Mouse (Mus musculus) common myeloid progenitor, adult 5-6 weeks (primary cell): ENCODE measurements around the gene Srebf1. TPM values are rescaled to one million over a fixed set of nuclear protein-coding genes. Genes with fewer than 3 reads are reported as not detected.

Source experiments
- ATAC-seq: replicated peaks from 2 replicates; pipeline ENCODE4 v1.8.0; 2016; ENCODE audit warnings: low read depth, mild to moderate bottlenecking, moderate TSS enrichment, inconsistent platforms; ENCODE audit not compliant: poor library complexity, severe bottlenecking
- total RNA-seq: library from RNA; stranded (forward); fragments of 200-1000, 187-1606 nt; gene quantifications from 2 replicates; pipeline ENCODE4 v1.2.3, GENCODE M21; 2017

The Srebf1 gene
- total RNA-seq, 1 experiment from 2014 or later = 32.9 TPM

DNA sequence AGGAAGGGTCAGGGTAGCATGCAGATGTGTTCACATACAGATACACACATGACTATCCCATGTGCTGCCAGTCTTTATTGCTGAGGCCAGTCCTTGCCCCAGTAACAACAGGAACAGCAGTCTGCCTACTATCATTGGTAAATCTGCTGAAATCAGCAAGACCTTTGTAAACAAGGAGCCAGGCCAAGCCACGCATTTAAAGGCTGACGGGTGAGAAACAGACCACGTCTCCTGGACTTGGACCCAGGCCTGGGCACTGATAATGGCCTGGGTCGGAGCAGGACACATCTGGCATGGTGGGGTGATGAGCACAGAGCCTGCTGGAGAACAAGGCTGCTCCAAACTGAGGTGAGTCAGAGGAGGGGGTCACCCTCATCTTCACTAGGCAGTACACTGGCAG is 18.1 kb upstream of the Srebf1 start:
- ATAC-seq = no peak

- no peak for ATAC-seq
These were observed 13.0 kb upstream of the Srebf1 start for GRCm38 (mm10) chr11:60235351-60235750.

DNA sequence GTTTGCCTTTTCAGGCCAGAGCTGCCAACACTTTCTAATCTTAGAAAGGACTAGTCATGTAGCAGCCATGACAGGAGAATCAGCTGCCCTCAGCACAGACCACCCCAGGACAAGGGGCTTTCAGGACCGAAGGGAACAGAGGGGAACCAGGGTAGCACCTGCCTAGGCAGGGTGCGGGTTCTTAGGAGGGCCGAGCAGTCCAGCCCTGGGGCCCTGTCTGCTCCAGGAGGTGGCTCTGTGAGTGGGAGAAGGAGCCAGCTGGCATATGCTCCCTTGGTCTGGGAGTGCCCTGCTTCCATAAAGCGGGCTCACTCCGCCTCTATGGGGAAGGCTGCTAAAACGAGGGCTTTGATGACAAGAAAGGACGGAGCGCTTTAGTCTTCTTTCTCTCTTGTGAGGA is 10.9 kb upstream of the Srebf1 start:
- ATAC-seq = no peak

DNA sequence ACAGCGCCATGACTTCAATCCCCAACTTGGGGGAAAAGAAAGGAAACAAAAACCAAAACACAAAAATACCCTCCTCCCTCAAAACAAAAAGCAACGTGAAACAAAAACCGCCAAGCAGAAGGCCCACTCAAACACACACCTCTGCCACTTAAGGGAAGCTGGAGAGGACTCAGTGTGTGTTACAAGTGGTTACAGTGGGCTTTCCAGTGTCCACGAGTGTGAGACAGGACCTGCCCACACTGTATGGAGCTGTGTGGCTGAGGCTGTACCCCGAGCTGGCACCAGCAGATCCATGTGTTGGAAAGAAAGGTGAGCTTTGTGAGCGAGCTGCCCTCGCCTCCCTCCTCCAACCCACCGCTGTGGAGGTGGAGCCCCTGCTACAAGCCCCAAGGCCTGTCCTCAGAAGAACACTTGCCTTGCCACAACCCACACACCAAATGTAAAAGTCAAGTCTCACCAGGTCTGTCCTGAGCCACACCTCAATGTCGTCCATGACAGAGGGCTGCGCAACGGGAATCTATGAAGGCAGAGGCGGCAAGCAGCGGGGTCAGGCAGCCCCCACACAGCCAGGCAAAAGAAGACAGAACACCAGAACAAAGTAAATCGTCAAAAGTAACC is 10.2 kb upstream of the Srebf1 start:
- no peak for ATAC-seq

GRCm38 (mm10) chr11:60231951-60232350 is 9.6 kb upstream of the Srebf1 start:
- ATAC-seq = no peak

DNA sequence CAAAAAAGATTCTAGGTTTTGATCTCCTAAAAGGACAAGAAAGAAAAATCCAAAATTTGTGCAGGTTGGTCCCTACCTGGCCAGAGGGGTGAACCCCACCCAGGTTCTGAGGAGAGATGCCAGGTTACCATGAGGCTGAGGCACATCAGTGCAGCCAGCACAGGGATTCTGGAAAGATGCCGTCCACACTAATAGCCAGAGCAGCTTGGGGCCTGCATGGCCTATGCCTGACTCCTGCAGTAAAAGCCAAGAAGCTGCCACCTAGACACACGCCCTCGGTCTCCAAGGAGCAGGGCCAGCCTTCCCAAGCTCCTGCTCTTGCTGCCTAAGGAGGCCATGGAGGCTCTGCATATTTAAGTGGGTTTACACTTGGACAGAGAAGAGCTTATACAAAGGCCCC is 8.9 kb upstream of the Srebf1 start:
- no peak for ATAC-seq

DNA sequence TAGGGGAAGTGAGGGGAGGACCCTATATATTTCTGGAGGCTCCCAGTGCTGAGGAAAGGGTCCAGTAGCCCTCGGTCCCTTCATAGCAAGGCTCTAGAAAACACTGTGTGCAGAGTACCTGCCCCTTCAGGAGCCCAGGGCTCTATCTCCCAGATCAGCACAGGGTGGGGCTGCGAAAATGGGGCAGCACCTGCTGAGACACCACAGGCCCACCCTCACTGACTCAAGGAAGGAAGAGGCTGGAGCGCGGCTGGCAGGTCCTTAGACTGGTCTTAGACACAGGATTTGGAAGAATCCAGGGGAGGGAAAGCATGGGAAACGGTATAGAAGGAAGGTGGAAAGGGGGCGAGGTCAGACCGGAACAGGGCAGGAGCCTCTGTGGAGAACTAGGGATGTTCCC is 8.1 kb upstream of the Srebf1 start:
- ATAC-seq = no peak

GRCm38 (mm10) chr11:60229821-60230220 is 7.4 kb upstream of the Srebf1 start:
- ATAC-seq = no peak

DNA sequence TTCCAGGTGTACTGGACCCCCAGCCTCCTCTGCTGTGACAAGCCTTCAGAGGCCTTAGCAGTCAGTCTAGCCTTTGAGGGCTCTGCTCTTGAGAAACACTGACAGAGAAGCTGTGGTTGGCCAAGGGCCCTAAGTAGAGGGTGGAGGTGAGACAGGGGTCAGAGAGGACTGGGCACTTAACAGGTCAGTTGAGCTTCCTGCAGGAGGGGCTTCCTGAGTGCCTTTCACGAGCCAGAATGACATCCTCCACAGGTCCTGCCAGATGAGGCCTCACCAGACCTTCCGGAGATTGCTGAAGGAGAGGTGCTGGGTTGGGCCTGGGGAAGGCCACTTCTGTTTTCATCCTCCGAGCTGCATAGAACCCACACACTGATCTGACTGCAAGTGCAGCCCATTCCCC is 6.1 kb upstream of the Srebf1 start:
- ATAC-seq = no peak

DNA sequence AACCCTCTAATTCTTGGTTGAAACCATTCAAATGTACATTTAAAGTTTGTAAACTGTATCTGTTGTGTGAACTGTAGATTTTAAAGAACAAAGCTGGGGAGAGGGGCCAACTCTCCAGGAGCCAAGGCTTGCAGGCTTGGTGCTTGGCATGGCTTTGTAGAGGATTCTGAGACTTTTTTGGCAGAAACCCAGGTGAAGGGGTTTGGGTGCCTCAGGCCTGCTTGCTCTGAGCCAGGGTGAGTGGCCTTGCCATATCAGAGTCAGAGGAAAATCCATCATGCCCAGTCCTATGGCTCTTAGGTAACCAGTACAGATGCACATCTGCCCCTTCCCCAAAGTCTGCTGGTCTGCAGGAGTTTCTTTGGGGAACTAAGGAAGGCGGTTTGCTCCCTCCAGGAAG is 3.5 kb upstream of the Srebf1 start:
- ATAC-seq = no peak

- ATAC-seq = no peak
These were observed 2.3 kb upstream of the Srebf1 start for GRCm38 (mm10) chr11:60224676-60225075.

DNA sequence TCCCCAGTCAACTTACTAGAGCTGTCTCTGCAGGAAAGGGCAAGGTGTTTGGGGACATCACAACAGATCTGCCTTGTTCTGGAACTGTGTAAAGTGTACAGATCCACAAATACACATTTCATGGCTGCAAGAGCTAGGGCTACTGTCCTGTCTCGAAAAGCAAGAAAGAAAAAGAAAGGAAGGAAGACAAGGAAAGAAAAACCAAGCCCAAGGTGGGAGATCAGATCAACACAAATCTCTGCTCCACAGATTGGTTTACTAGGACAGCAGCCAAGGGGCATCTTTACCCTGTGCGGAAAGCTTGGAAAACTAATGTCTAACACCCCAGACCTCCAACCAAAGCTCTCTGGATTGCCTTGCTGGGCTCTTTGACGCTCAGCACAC is 304 bp downstream of the Srebf1 start:
- no peak for ATAC-seq

- no peak for ATAC-seq
These were observed 956 bp downstream of the Srebf1 start for GRCm38 (mm10) chr11:60221425-60221824.

- ATAC-seq = peak; percentile 67
These were observed 2.0 kb downstream of the Srebf1 start for GRCm38 (mm10) chr11:60220291-60220804.

DNA sequence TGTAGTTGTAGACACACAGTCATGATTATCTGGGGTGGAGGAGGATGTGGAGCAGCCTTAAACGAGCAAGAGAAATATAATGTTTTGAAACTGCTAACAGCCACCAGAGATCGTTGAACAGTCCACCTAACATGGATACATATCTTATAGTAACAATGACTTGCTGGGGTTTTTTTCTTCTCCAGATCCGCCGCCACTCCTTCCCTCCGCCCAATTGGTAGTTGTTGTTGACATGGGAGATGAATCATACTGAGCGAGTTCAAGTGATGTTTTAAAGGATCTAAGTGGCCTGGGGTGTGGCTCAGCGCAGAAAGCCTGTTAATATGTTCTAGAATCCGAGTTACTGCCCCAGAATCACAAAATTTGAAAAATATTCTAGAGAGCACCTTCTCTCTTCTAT is 2.8 kb downstream of the Srebf1 start:
- ATAC-seq = no peak

GRCm38 (mm10) chr11:60217467-60217866 is 4.9 kb downstream of the Srebf1 start:
- no peak for ATAC-seq

DNA sequence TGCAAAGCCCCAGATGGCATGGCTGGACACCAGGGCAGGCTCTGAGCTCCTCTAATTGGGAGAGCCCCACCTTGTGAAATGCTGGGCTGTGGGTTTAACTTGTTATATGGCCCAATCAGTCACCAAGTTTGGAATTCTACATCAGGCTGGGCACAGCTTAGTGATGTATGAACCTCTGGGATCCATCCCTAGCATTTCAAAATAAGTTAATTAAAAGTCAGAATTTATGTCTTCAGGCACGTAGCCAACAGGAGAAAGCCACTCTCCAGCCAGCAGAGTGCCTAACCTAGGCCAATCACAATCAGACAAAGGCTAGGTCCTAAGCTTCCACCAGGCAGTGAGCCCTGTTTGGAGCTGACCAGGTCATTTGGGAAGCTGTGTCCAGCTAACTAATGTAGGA is 5.7 kb downstream of the Srebf1 start:
- no peak for ATAC-seq

DNA sequence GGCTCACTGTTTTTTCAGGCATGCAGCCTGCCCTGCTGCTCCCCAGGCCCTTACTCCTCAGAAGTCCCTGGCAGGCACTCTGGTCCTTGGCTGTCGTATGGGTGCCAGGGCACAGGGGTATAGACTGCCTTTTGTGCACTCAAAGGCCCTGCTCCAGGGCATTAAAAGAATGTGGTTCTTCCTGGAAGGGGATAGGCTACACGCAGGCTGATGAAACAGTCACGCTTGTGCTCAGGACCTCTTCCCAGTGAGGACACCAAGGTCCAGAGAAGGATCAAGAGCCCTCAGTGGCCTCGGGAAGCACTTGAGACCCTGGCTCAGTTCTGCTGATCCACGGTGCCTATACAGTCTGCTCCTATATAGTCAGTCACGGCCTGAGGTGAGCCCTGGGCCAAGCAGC is 9.1 kb downstream of the Srebf1 start:
- ATAC-seq = no peak

GRCm38 (mm10) chr11:60211761-60212160 is 10.6 kb downstream of the Srebf1 start:
- ATAC-seq = no peak

- ATAC-seq = no peak
These were observed 11.2 kb downstream of the Srebf1 start for GRCm38 (mm10) chr11:60211152-60211551.

DNA sequence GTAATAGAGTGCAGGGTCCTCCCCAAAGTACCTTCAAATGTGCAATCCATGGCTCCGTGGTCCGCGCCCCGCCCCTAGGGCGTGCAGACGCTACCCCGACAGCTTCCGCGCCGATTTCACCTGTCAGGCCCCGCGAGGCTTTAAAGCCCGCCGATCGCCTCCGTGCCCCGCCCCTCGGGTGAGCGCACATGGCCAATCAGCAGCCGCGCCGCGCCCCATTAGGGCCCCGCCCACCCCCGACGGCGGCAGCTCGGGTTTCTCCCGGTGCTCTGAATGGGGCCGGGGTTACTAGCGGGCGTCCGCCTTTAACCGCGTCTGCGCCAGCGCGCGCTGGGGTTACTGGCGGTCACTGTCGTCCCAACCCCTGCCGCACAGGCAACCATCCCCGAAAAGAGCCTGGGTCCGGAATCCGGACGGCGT is 12.1 kb downstream of the Srebf1 start:
- peak; percentile 87 for ATAC-seq

- ATAC-seq = no peak
These were observed 12.5 kb downstream of the Srebf1 start for GRCm38 (mm10) chr11:60209933-60210249.
